Mouse (Mus musculus) 3134 (cell line): ENCODE results near the gene Rbck1.

ENCODE experiments used
- DNase-seq: peaks from one replicate; pipeline ENCODE4 v3.0.0-alpha.2; 2011; ENCODE audit warnings: low spot score; ENCODE audit not compliant: insufficient read length; ENCODE audit errors: extremely low read depth

Gene Rbck1

DNA sequence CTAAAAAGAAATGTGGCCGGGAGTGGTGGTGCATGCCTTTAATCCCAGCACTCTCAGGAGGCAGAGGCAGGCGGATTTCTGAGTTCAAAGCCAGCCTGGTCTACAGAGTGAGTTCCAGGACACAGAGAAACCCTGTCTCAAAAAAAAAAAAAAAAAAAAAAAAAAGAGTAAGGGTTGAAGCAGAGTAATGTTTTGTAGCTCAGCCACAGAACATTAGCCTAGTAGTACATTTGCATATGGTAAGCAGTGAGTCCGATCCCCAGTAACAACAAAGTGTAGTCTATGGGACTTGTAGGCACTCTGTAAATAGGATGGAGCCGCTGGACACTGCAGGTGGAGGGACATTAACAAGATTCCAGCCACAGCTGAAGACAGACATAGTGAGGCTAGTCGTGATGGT lies 12.5 kb upstream of the Rbck1 start:
- DNase-seq, result no peak

DNA sequence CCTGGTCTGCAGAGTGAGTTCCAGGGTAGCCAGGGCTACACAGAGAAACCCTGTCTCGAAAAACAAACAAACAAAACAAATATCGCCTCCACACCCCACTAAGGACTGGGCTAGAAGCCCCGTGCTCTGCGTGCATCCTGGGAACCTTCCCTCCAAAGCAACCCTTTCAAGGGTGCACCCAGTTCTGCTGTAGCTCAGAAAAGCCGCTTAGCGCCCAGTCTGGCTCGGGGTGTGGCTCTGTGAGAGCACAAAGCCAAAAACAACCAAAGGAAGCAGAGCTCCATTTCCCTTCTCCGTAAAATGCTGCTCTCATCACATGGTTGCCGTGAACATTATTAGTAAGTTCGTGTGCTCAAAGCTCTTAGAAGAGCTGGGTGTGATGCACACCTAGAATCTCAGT lies 11.9 kb upstream of the Rbck1 start:
- peak; percentile 66 for DNase-seq

DNA sequence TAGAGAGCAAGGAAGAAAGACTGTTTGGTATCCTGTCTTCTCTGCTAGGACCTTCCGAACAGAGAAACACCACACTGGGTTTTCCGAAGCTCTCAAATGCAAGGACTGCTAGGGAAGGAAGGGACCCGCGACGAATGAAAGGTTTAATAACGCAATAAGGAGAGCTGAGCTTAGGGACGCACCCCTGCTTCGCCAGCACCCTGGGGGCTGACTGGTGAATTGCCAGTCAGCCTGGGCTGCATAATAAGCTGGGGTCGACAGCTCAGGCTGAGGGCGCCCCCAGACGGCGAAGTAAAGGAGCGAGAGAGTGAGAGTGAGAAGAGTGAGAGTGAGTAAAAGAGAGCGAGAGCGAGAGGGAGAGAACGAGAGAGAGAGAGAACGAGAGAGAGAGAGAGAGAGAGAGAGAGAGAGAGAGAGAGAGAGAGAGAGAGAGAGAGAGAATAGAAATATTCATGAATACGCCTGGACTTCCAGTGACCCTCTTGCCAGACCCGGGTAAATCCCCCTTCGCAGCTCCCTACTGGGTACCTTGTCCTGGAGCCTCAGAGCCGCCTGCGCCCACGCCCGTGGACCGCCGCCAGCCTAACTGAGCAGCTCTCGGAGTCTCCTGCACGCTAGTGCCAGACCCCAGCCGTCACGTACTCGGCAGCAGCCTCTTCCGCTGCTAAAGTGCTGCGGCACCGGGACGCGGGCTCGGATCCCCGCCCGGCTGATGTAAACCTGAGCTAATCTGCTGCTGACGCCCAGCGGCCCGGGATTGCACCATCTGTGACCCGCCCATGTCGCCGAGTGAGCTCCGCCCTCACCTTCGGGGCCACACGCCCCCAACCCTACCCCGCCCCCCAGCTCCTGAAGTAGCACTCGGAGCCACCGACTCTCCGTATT lies 11.1 kb upstream of the Rbck1 start, which contains the start of gene Trib3:
Trib3 (minus strand) TSS at position 704 of the 885 bp plus-strand sequence.
- peak; percentile 96 for DNase-seq

DNA sequence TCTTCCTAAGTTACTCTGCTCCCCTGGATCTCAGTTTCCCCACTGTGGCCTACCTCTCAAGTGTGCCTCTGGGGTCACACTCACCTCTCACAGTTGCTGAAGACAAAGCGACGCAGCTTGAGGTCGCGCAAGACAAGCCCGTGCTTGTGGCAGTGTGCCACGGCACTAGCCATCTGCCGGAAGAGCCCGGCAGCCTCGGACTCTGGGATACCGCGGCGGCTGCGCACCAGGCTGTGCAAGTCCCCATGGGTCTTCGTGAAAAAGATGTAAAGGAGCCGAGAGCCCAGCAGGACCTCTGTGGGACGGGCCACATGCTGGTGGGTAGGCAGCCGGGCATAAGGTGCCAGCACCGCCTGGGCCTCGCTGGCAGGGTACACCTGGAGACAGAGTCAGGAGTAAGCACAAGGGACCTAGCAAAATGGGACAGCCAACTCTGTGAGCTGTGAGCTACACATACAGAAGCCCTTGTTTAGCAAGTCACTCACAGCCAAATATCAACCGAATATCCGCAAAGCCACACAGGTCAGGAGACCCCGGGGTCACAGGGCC lies 7.3 kb upstream of the Rbck1 start:
- no peak for DNase-seq

DNA sequence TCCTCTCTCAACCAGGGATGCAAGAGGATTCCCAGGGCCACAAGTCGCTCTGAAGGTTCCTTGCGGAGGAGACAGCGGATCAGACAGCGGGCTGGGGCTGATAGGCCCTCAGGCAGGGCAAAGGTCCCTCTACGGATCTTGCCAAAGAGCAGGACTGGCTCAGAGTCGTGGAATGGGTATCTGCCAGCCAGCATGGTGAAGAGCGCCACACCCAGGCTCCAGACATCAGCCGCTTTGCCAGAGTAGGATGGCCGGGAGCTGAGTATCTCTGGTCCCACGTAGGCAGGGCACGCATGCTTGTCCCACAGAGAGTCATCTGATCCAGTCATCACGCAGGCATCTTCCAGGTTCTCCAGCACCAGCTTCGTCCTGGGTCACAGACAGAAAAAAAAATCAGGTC lies 5.9 kb upstream of the Rbck1 start:
- no peak for DNase-seq

DNA sequence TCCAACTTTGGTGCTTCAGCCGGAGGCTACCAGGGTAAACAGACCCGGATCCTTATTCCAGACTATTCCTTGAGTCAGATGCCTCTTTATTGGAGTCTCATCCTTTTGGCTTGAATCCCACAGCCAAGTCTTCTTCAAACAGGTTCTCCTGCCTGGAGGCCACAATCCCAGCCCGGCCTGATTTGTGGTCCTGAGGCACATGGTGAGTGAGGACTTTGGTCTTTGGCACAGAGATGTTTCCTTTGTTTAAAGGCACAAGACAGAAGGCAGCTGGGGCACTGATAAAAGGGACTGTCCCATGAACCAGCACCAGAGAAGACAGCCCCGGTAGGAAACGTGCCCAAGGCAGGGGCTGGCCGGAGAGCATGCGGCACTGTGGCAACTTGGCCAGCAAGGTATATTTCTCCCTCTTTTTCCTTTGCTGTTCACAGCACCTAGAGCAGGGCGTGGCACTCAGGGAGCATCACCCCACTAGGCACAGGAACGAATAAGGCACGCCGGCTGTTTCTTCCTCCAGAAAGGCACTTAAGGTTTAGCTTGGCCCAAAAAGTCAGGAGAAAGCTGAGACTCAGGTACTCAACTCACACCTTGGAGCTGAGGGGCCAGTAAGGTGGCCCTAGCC lies 5.2 kb upstream of the Rbck1 start:
- DNase-seq, result no peak

DNA sequence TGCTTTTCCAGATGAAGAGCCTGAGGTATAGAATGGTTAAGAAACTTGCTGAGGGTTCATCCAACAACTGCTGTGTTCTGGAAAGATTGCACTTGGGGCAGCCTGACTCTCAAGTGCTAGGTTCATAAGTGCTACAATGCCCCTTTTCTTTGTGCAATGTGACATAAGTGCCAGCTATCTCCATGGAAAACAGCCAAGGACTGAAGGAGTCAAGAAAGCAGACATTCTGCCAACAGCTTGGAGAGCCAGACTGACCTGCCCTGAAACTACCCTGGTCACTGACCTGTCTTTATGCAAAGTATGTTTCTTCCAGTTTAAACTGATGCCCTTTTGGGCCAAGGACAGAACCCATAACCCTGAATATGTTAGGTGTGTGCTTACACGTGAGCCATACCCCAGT lies 4.4 kb upstream of the Rbck1 start:
- no peak for DNase-seq

DNA sequence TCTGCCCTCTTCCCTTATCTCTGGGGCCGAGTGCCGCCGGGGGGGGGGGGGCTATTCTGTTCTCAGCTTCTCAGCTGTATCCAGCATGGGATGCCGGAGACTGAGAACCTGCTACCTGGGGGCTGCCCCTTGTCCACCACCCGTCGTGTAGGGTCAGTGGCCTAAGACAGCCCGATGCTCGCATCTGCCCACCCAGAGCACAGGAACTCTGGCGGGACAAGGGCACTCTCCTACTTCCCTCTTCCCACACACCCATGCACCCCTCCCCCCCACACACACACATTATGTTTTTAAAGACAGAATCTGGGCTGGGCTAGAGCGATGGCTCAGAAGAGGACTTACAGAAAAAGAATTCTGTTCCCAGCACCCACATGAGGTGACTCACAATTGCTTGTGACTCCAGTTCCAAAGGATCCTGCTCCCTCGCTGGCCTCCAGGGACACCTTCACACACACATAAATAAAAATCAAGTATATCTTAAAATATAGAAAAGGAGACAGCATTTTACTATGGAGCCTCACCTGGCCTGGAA lies 2.9 kb upstream of the Rbck1 start:
- DNase-seq, result peak; percentile 55

DNA sequence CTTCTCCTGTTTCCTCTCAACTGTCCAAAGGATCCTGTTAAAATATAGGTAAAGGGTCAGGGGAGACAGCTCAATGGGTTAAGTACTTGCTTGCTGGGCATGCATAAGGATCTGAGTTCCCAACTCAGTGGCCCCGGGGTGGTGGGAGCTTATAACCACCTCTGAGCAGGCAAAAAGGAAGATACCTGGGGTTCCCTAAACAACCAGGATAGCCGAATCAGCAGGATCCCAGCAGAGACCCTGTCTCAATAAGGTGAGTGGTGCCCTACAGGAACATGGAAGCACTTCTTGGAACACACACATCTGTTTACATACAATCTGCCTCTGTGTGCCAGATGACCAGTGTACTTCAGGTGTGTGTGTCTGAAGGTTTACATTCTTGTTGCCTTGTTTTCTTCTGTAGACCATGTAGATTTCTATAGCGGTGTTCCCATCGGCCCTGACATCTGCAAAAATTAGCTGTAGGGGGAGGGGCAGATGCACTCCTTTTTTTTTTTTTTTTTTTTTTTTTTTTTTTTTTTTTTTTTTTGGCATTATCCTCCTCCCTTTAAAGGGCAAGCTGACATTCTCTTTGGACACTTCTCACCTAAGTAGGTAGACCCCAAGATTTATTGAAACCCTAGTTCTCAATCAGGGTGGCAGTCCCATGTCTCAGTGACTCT lies 1.0 kb upstream of the Rbck1 start:
- no peak for DNase-seq

DNA sequence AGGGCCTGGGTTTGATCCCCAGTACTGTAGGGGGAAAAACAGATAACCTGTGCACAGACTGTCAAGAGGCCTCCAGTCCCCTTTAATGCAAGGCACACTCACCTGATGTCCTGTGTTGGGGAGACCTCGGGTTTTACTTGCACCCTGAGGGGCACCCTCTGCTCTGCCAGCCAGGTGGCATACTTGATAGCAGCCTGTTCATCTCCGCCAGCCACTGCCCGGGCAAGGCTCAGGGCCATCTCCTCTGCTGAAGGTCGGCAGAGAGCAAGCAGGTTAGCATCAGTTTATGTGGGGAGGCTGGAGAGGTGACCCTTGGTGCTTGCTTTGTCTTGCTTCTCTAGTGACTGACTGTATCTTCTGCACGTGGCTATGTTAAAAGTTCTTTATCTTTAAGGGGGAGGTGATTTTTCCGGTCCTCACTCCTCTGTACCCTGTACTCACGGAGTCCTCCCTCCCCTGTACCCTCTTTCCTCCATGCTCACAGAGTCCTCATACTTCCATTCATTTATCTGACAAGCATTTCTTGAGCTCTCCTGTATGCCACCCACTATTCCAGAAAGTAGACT lies 1.5 kb downstream of the Rbck1 start:
- no peak for DNase-seq

DNA sequence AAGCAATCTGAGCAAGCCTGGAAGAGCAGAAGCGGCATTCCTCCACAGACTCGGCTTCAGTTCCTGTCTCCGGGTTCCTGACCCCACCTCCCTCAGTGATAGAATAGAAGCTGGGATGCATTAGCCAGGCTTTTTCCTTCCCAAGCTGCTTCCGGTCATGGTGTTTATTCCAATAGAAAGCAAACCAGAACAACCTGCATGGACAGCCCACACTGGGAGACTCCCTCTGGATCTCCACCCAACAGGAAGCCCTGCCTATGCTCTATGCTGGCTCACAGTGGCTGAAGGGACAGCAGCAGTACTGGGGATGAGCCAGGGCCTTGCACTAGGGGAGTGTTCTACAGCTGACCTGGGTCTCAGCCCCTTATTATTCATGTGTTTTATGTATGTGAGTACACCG lies 4.5 kb downstream of the Rbck1 start:
- DNase-seq, result no peak

DNA sequence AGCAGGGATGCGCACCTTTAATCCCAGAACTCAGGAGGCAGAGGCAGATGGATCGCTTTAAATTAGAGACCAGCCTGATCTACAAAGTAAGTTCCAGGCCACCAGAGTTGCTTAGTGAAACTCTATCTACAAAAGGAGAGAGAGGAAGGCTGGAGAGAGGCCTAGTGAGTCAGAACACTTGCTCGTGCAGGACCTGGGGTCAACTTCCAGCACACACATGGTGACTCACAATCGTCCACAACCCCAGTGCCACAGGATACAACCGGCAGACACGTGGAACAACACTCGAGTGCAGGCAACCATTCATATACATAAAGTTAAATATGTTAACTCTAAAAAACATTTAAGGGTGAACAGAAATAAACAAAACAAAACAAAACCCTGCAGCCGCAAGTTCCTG lies 5.8 kb downstream of the Rbck1 start:
- DNase-seq, result peak; percentile 65

DNA sequence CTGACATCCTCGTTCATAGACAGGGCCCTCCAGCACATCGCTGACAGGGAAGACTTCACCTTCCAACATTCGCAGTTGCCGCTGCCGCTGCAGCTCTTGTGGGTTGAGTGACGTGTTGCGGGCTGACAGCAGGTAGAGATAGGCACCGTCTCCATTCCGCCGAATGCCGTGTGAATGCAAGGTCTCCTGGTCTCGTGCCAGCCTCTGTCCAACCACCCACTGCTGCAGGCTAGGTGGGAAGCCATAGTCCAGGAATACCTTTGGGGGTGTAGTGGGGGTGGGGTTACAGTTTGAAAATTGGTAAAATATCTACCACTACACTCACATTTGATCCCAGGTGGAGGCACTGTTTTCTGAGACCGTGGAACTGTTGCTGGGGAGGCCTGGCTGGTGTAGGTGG lies 6.3 kb downstream of the Rbck1 start:
- no peak for DNase-seq

DNA sequence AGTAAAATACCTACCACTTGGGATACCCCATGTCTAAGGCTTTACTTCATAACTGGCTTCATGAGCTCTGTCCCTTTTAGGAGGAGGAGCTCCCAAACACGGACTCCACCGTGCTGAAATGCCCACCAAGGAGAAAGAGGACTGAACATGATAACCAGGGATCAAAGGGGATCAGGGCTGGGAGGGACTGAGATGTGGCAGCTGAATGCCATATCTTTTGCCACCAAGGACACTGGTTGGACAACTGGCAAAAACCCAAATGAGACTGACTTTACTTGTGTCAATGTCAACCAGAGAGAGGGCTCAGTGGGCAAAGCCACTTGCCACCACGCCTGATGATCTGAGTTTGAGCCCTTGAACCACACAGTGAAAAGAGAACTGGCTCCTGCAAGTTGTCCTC lies 7.6 kb downstream of the Rbck1 start:
- no peak for DNase-seq

DNA sequence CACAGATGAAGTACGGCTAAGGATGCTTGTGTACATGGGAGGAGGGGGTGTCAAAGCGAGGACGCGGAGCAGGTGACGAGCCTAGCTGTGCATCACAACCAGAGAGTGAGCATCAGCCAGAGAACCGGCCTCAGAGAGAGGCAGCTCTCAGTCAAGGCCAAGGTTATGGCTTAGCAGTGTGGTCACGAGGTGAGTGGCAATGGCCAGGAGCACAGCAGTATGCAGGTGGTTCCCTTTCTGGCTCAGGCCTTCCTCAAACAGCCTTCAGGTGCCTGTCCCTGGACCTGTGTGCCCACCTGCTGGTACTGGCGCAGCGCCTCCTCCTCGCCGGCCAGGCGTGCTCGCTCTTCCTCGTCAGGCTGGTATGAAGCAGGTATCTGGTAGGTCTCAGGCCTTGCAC lies 8.5 kb downstream of the Rbck1 start:
- DNase-seq, result no peak

DNA sequence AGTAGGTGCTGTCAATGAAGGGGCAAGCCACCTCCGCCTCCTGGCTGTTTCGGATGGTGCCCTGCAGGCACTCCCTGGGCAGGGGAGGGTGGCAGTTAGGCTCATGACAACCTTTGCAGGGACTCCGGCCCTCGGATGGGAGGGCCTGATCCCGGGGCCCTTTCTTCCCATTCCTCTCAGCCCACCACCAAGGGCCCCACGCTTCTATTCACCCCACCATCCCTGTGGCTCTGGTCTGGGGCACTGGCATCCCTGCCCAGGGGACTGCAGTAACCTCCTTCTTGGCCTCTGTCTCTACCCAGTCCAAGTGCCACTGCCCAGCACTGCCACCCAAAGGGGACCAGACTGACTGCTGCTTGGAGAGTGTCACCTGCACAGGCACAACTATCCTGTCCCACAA lies 10.3 kb downstream of the Rbck1 start:
- DNase-seq, result no peak

DNA sequence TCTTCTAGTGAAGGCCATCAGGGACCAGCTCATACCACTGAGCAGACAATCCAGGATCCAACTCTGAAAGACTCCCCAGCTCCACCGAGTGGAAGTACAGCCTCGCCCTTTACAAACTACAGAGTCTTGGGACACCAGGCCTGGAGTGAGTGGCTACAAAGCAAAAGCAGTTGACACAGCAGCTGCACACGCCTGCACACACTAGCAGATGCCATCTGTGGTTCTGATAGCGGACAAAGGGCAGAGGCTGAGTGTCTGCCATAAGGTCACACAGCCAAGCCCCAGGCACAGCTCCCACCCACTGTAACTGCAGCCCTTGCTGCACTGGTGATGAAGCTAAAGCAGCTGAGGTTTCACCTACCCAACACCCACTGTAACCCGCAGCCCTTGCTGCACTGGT lies 10.9 kb downstream of the Rbck1 start:
- no peak for DNase-seq

DNA sequence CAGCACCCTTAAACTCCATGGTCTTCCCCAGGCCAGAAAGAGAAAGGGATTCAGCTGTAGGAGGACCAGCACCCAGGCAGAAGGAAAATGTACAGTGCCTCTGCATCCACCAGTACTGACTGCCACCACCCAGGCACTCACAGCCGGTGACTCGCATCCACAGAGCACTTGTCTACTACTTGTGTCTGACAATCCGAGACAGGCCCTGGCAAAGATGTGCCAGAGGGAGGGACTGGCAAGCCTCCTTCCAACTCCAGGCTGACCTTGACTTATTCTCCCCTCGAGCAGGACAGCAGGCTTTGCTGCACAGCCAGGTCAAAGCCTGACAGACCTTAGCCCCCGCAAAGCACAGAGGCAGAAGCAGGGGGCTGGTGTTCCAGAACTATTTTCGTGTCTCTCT lies 15.4 kb downstream of the Rbck1 start:
- no peak for DNase-seq

DNA sequence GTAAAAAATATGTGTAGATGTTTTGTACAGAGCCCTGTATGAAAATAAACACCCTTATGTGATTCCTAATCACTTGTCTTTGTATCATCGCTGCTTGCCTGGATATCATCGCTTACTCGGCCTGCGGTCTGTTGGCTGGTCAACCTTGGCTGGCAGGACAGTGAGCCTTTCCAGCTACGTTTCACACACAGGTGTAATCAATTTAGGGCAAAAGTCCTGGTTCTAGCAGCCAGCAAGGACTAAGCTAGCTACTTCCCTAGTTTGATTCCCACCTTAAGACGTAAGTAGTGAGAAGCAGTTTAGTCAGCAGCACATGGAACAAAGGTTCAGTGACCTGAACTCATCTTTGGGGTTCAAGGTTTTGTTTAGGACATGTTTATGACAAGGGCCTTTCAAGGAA lies 18.5 kb downstream of the Rbck1 start:
- DNase-seq, result no peak

DNA sequence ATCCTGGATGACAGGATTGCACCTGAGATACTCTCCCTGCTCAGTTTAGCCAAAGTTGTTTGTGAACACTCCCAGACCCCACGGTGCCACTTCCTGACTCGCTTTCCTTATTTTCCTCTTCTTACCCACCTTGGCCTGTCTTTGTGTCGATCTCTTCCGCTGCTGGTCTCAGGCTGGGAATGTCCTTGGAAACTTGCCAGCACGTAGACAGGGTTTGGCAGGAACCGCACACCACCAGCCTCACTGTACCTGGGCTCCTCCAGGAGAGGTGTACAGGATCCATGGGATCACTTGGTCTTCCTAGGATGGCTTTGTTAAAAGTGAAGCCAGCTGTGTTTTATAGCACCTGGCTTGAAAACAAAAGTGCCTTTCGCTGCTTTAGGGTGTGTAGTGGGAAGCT lies 19.5 kb downstream of the Rbck1 start:
- no peak for DNase-seq

DNA sequence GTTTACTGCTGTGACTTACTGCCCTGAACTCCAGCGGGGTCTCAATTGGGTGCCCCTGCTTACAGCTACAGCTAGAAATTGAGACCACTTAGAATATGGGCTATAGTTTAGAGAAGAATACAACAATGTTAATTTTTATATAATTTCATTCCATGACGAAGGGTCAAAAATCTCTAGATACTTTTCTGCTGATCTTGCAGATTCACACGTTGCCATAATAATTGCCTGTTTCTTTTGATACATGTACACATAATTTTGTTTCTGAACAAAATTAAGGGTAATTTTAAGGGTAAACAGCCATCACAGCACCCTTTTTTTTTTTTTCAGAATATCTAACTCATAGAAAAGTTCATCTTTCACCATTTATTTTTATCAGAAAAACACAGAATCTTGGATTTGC lies 25.3 kb downstream of the Rbck1 start:
- no peak for DNase-seq
